Mouse (Mus musculus) embryonic fibroblast, embryonic 13.5 days (primary cell): ENCODE measurements around the gene 1700029P11Rik.

Experiments used
- CTCF ChIP-seq: IDR thresholded peaks from 2 replicates; pipeline ENCODE4 v1.5.1; 2011; ENCODE audit warnings: mild to moderate bottlenecking, control low read depth, low read length, moderate library complexity, borderline replicate concordance; ENCODE audit not compliant: insufficient read depth
- POLR2A ChIP-seq: IDR thresholded peaks from 2 replicates; pipeline ENCODE4 v1.6.1; 2011; ENCODE audit warnings: low read depth, mild to moderate bottlenecking, control low read depth, low read length, moderate library complexity

- TF ChIP-seq CTCF (no peak), POLR2A (no peak)
These were observed 44.3 kb upstream of the 1700029P11Rik start for GRCm38 (mm10) chr15:81935869-81936637.
